Mouse (Mus musculus): ENCODE measurements around the gene Gnl3l. TPM values are rescaled to one million over a fixed set of nuclear protein-coding genes. Genes with fewer than 3 reads are reported as not detected.
A peak's percentile ranks its signal among the peaks of the same experiment; 100 is the strongest.

The Gnl3l gene
- 14.3 and 15.3 TPM in 2 replicates for polyA plus RNA-seq (2012; rRNA removed)

- no peaks in the 10 kb centered on the region for H3K4me1 ChIP-seq (replicated peaks; ENCODE audit: control insufficient read depth, insufficient read depth, low read length)
- H3K27ac ChIP-seq (ENCODE audit: control insufficient read depth, insufficient read depth, low read length) = peak within 1 kb of the TSS; percentile 49
- H3K4me3 ChIP-seq (ENCODE audit: control insufficient read depth, insufficient read depth, low read length) = peak within 1 kb of the TSS; percentile 66
- 1% methylated on average over 42 of the region's 43 CpGs for WGBS
- H3K27me3 ChIP-seq (ENCODE audit: control insufficient read depth, insufficient read depth, low read length) = no peaks in the 10 kb centered on the region
- TF ChIP-seq CTCF (IDR thresholded peaks at IDR 0.05; ENCODE audit: borderline replicate concordance, control insufficient read depth, extremely low read depth, insufficient read depth, low read length, poor library complexity) = peak; percentile 41; the same call in 1 of the 2 replicates
- TF ChIP-seq POLR2A (IDR thresholded peaks at IDR 0.05; ENCODE audit: control insufficient read depth, extremely low read depth, insufficient read depth, low read length, poor library complexity) = peak; percentile 40; the same call in 1 of the 2 replicates
- H3K36me3 ChIP-seq (ENCODE audit: control insufficient read depth, insufficient read depth, low read length) = peaks cover 2% of the 10 kb centered on the region; the same call in 1 of the 2 replicates
- DNase-seq = peak; percentile 87
Measured at GRCm38 (mm10) chrX:151016938-151017877, at the start of gene Gnl3l. Gnl3l (minus strand) TSS chrX:151017322.

- no peaks in the 10 kb centered on the region for H3K36me3 ChIP-seq (ENCODE audit: control insufficient read depth, insufficient read depth, low read length)
- no peak overlapping the region for H3K4me3 ChIP-seq (ENCODE audit: control insufficient read depth, insufficient read depth, low read length)
- H3K4me1 ChIP-seq (replicated peaks; ENCODE audit: control insufficient read depth, insufficient read depth, low read length) = no peaks in the 10 kb centered on the region
- no peak overlapping the region for H3K27ac ChIP-seq (ENCODE audit: control insufficient read depth, insufficient read depth, low read length)
- TF ChIP-seq POLR2A (IDR thresholded peaks at IDR 0.05; ENCODE audit: control insufficient read depth, extremely low read depth, insufficient read depth, low read length, poor library complexity) (no peak), CTCF (IDR thresholded peaks at IDR 0.05; ENCODE audit: borderline replicate concordance, control insufficient read depth, extremely low read depth, insufficient read depth, low read length, poor library complexity) (no peak)
- no peaks in the 10 kb centered on the region for H3K27me3 ChIP-seq (ENCODE audit: control insufficient read depth, insufficient read depth, low read length)
- no peak for DNase-seq
- WGBS = 100% methylated on average over 7 of the region's 7 CpGs
Measured at GRCm38 (mm10) chrX:151066071-151066666, 49.0 kb upstream of the Gnl3l start.

GRCm38 (mm10) chrX:151061615-151062299 is 44.6 kb upstream of the Gnl3l start:
- WGBS = 8% methylated on average over 3 of the region's 3 CpGs
- no peaks in the 10 kb centered on the region for H3K4me1 ChIP-seq (replicated peaks; ENCODE audit: control insufficient read depth, insufficient read depth, low read length)
- no peaks in the 10 kb centered on the region for H3K36me3 ChIP-seq (ENCODE audit: control insufficient read depth, insufficient read depth, low read length)
- TF ChIP-seq CTCF (IDR thresholded peaks at IDR 0.05; ENCODE audit: borderline replicate concordance, control insufficient read depth, extremely low read depth, insufficient read depth, low read length, poor library complexity) (no peak), POLR2A (IDR thresholded peaks at IDR 0.05; ENCODE audit: control insufficient read depth, extremely low read depth, insufficient read depth, low read length, poor library complexity) (no peak)
- H3K27me3 ChIP-seq (ENCODE audit: control insufficient read depth, insufficient read depth, low read length) = no peaks in the 10 kb centered on the region
- H3K4me3 ChIP-seq (ENCODE audit: control insufficient read depth, insufficient read depth, low read length) = no peak overlapping the region
- DNase-seq = no peak
- no peak overlapping the region for H3K27ac ChIP-seq (ENCODE audit: control insufficient read depth, insufficient read depth, low read length)

- Histone ChIP-seq H3K4me1 (replicated peaks; ENCODE audit: control insufficient read depth, insufficient read depth, low read length) (0 out of 2 replicates have a peak, but pooled peaks cover 1% of the 10 kb centered on the region), H3K4me3 (ENCODE audit: control insufficient read depth, insufficient read depth, low read length) (no peak overlapping the region), H3K27me3 (ENCODE audit: control insufficient read depth, insufficient read depth, low read length) (no peaks in the 10 kb centered on the region), H3K27ac (ENCODE audit: control insufficient read depth, insufficient read depth, low read length) (no peak overlapping the region), H3K36me3 (ENCODE audit: control insufficient read depth, insufficient read depth, low read length) (no peaks in the 10 kb centered on the region)
- DNase-seq = no peak
- no peak for TF ChIP-seq POLR2A (IDR thresholded peaks at IDR 0.05; ENCODE audit: control insufficient read depth, extremely low read depth, insufficient read depth, low read length, poor library complexity)
- no peak for TF ChIP-seq CTCF (IDR thresholded peaks at IDR 0.05; ENCODE audit: borderline replicate concordance, control insufficient read depth, extremely low read depth, insufficient read depth, low read length, poor library complexity)
- 100% methylated on average over 1 of the region's 1 CpGs for WGBS
Measured at GRCm38 (mm10) chrX:151059346-151059745, 42.2 kb upstream of the Gnl3l start.

- no peak overlapping the region for H3K4me3 ChIP-seq (ENCODE audit: control insufficient read depth, insufficient read depth, low read length)
- no peak for TF ChIP-seq POLR2A (IDR thresholded peaks at IDR 0.05; ENCODE audit: control insufficient read depth, extremely low read depth, insufficient read depth, low read length, poor library complexity)
- 0 out of 2 replicates have a peak, but pooled peaks cover 3% of the 10 kb centered on the region for H3K4me1 ChIP-seq (replicated peaks; ENCODE audit: control insufficient read depth, insufficient read depth, low read length)
- H3K27ac ChIP-seq (ENCODE audit: control insufficient read depth, insufficient read depth, low read length) = no peak overlapping the region
- H3K36me3 ChIP-seq (ENCODE audit: control insufficient read depth, insufficient read depth, low read length) = no peaks in the 10 kb centered on the region
- H3K27me3 ChIP-seq (ENCODE audit: control insufficient read depth, insufficient read depth, low read length) = no peaks in the 10 kb centered on the region
- DNase-seq = no peak
- WGBS = 71% methylated on average over 1 of the region's 1 CpGs
Measured at GRCm38 (mm10) chrX:151055559-151055958, 38.4 kb upstream of the Gnl3l start.

GRCm38 (mm10) chrX:151054489-151054888 is 37.4 kb upstream of the Gnl3l start:
- no peak for DNase-seq
- WGBS = 96% methylated on average over 4 of the region's 6 CpGs
- TF ChIP-seq POLR2A (IDR thresholded peaks at IDR 0.05; ENCODE audit: control insufficient read depth, extremely low read depth, insufficient read depth, low read length, poor library complexity) (no peak), CTCF (IDR thresholded peaks at IDR 0.05; ENCODE audit: borderline replicate concordance, control insufficient read depth, extremely low read depth, insufficient read depth, low read length, poor library complexity) (no peak)
- Histone ChIP-seq H3K27me3 (ENCODE audit: control insufficient read depth, insufficient read depth, low read length) (no peaks in the 10 kb centered on the region), H3K4me3 (ENCODE audit: control insufficient read depth, insufficient read depth, low read length) (no peak overlapping the region), H3K36me3 (ENCODE audit: control insufficient read depth, insufficient read depth, low read length) (no peaks in the 10 kb centered on the region), H3K27ac (ENCODE audit: control insufficient read depth, insufficient read depth, low read length) (no peak overlapping the region), H3K4me1 (replicated peaks; ENCODE audit: control insufficient read depth, insufficient read depth, low read length) (0 out of 2 replicates have a peak, but pooled peaks cover 3% of the 10 kb centered on the region)

Measured in thymus, adult 2 months (tissue).